Mouse (Mus musculus): ENCODE data around the gene Arhgap18. TPM values are rescaled to one million over a fixed set of nuclear protein-coding genes. Genes with fewer than 3 reads are reported as not detected.

The Arhgap18 gene
- polyA plus RNA-seq, 1 experiment from 2014 or later: 41.0 TPM

GRCm38 (mm10) chr10:26815646-26816045 lies 62.4 kb downstream of the Arhgap18 start:
- 95% methylated on average over 8 of the region's 8 CpGs for WGBS
- no peak for ATAC-seq (replicated peaks; ENCODE audit: low FRiP score)
- Histone ChIP-seq H3K4me1 (no peaks in the 10 kb centered on the region), H3K9me3 (replicated peaks) (no peaks in the 10 kb centered on the region), H3K27me3 (no peaks in the 10 kb centered on the region), H3K4me2 (no peak overlapping the region), H3K27ac (no peak overlapping the region), H3K4me3 (replicated peaks) (no peak overlapping the region), H3K36me3 (no peaks in the 10 kb centered on the region; the same call in 1 of the 2 replicates), H3K9ac (no peak overlapping the region)

GRCm38 (mm10) chr10:26820326-26820725 lies 67.1 kb downstream of the Arhgap18 start:
- no peak for ATAC-seq (replicated peaks; ENCODE audit: low FRiP score)
- Histone ChIP-seq H3K9ac (no peak overlapping the region), H3K9me3 (replicated peaks) (no peaks in the 10 kb centered on the region), H3K4me2 (no peak overlapping the region), H3K27ac (no peak overlapping the region), H3K27me3 (no peaks in the 10 kb centered on the region), H3K4me1 (peaks cover 12% of the 10 kb centered on the region; the same call in 1 of the 2 replicates), H3K36me3 (no peaks in the 10 kb centered on the region; the same call in 1 of the 2 replicates), H3K4me3 (replicated peaks) (no peak overlapping the region)

DNA sequence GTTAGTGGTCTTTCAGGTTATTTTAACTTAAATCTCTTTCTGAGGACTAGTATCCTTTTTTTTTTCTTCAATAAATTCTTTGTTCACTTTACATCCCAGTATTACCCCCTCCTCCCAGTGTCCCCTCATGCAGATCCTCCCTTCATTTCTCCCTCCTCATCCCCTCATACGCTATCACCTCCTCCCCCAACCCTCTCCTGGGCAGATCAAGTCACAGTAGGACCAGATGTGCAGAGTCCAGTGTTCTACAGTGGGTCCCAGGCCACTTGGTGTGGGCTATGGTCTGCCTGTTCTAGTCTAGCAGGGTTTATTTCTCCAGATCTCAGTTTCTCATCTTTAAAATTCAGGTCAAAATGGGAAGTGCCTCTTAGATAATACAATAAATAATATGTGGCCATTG lies 67.7 kb downstream of the Arhgap18 start:
- Histone ChIP-seq H3K27ac (no peak overlapping the region), H3K4me3 (replicated peaks) (no peak overlapping the region), H3K4me1 (peaks cover 12% of the 10 kb centered on the region; the same call in 1 of the 2 replicates), H3K4me2 (no peak overlapping the region), H3K27me3 (no peaks in the 10 kb centered on the region), H3K9me3 (replicated peaks) (no peaks in the 10 kb centered on the region), H3K36me3 (no peaks in the 10 kb centered on the region), H3K9ac (no peak overlapping the region)
- WGBS: 48% methylated on average over 1 of the region's 1 CpGs
- peak; percentile 69; the same call in 1 of the 2 replicates for ATAC-seq (replicated peaks; ENCODE audit: low FRiP score)

GRCm38 (mm10) chr10:26823997-26824396 lies 70.8 kb downstream of the Arhgap18 start:
- Histone ChIP-seq H3K9ac (no peak overlapping the region), H3K4me1 (peaks cover 14% of the 10 kb centered on the region; the same call in 1 of the 2 replicates), H3K9me3 (replicated peaks) (no peaks in the 10 kb centered on the region), H3K4me3 (replicated peaks) (no peak overlapping the region), H3K27me3 (no peaks in the 10 kb centered on the region), H3K36me3 (no peaks in the 10 kb centered on the region), H3K27ac (0 out of 2 replicates have a peak overlapping the region, but pooled peaks have one; percentile 7), H3K4me2 (no peak overlapping the region)
- no peak for ATAC-seq (replicated peaks; ENCODE audit: low FRiP score)
- WGBS: 66% methylated on average over 5 of the region's 5 CpGs

DNA sequence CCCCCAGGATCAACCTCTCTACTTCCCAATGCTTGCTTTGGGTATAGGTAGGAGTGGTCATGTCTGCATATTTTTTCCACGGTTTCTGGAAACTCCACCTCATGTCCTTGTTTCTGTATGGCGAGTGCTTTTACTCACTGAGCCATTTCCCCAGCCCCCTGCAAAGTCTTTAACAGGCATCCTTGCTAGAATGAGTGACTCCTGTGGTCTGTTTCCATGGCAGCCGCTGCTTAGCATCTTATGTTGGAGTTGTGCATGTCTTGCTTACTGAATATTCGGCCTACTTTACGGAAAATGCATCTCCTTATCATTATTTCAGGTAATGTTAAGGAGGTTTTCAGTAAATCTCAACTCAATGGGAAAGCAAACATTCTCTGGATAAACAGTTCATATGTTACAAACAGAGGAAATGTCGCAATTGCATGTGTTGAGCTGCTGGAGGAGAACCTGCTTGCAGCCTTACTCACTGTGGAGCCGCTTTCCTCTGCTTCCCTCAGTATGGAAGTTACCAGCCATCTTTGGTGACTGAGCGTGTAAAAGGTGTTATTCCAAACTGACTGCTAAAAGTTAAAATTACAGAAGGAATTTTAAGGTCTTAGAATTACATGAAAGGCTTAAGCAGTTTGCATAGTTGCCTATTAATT lies 72.1 kb downstream of the Arhgap18 start:
- Histone ChIP-seq H3K27me3 (no peaks in the 10 kb centered on the region), H3K9ac (no peak overlapping the region), H3K9me3 (replicated peaks) (no peaks in the 10 kb centered on the region), H3K4me3 (replicated peaks) (no peak overlapping the region), H3K4me2 (no peak overlapping the region), H3K36me3 (no peaks in the 10 kb centered on the region), H3K4me1 (peaks cover 14% of the 10 kb centered on the region; the same call in 1 of the 2 replicates), H3K27ac (no peak overlapping the region)
- no peak for ATAC-seq (replicated peaks; ENCODE audit: low FRiP score)
- WGBS: 82% methylated on average over 8 of the region's 8 CpGs

DNA sequence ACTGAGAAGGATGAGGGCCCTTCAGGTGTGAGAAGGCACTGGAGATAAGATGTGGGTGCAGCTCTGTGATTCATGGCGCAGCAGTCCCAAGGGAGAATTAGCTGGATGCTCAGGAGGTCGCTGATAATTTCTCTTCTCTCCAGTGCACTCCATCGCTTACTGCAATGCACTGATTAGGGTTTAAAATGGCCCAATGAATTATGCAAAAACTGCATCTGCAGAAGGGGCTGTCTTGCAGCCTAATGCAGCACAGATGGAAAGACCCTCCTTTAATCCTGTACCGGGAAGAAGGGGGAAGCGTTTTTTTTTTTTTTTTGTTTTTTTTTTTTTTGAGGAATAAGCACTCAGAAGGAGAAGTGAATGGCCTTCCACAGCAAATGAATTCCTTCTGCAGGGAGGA lies 74.1 kb downstream of the Arhgap18 start:
- Histone ChIP-seq H3K4me1 (peaks cover 9% of the 10 kb centered on the region; the same call in 1 of the 2 replicates), H3K9ac (no peak overlapping the region), H3K36me3 (no peaks in the 10 kb centered on the region), H3K27me3 (no peaks in the 10 kb centered on the region), H3K4me2 (no peak overlapping the region), H3K4me3 (replicated peaks) (no peak overlapping the region), H3K27ac (no peak overlapping the region), H3K9me3 (replicated peaks) (no peaks in the 10 kb centered on the region)
- 55% methylated on average over 5 of the region's 5 CpGs for WGBS
- no peak for ATAC-seq (replicated peaks; ENCODE audit: low FRiP score)

- Histone ChIP-seq H3K27ac (peak overlapping the region; percentile 72; the same call in 1 of the 2 replicates), H3K4me2 (no peak overlapping the region), H3K9ac (no peak overlapping the region), H3K27me3 (no peaks in the 10 kb centered on the region), H3K4me1 (peaks cover 7% of the 10 kb centered on the region; the same call in 1 of the 2 replicates), H3K36me3 (no peaks in the 10 kb centered on the region), H3K4me3 (replicated peaks) (no peak overlapping the region), H3K9me3 (replicated peaks) (no peaks in the 10 kb centered on the region)
- WGBS: 74% methylated on average over 9 of the region's 9 CpGs
- peak; percentile 92 for ATAC-seq (replicated peaks; ENCODE audit: low FRiP score)
Observed at GRCm38 (mm10) chr10:26828412-26829137, 75.4 kb downstream of the Arhgap18 start.

GRCm38 (mm10) chr10:26832068-26832467 lies 78.8 kb downstream of the Arhgap18 start:
- H3K4me3 ChIP-seq (replicated peaks): no peak overlapping the region
- no peak overlapping the region for H3K27ac ChIP-seq
- WGBS: 88% methylated on average over 3 of the region's 3 CpGs
- H3K36me3 ChIP-seq: no peaks in the 10 kb centered on the region
- H3K9me3 ChIP-seq (replicated peaks): no peaks in the 10 kb centered on the region
- no peaks in the 10 kb centered on the region for H3K27me3 ChIP-seq
- no peak for ATAC-seq (replicated peaks; ENCODE audit: low FRiP score)
- H3K4me1 ChIP-seq: 0 out of 2 replicates have a peak, but pooled peaks cover 2% of the 10 kb centered on the region
- H3K4me2 ChIP-seq: no peak overlapping the region
- no peak overlapping the region for H3K9ac ChIP-seq

DNA sequence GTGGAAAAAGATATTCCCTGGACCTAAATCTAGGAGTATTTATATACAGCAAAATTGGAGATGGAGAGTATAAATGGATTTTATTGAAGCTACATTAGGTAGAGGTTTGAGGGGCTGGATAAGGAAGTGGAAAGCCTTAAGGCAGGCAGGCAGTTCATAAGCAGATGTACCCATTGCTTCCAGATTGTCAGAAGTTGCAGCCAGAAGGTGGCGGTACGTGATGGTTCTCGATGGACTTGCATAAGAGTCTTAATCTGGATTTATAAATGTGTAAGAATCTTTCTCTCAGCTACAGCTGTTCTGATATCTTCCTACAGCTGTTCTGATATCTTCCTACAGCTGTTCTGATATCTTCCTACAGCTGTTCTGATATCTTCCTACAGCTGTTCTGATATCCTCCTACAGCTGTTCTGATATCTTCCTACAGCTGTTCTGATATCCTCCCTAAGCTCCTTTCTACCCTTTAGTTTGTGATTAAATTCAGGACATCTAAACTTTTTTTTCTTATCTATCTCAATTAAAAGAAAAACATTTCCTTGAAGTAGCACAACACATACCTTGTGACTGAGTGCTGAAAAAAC lies 79.5 kb downstream of the Arhgap18 start:
- 96% methylated on average over 3 of the region's 3 CpGs for WGBS
- H3K9me3 ChIP-seq (replicated peaks): no peaks in the 10 kb centered on the region
- ATAC-seq (replicated peaks; ENCODE audit: low FRiP score): no peak

GRCm38 (mm10) chr10:26833393-26833792 lies 80.2 kb downstream of the Arhgap18 start:
- no peaks in the 10 kb centered on the region for H3K9me3 ChIP-seq (replicated peaks)
- no peak for ATAC-seq (replicated peaks; ENCODE audit: low FRiP score)
- H3K27ac ChIP-seq: no peak overlapping the region
- 40% methylated on average over 3 of the region's 3 CpGs for WGBS
- H3K4me2 ChIP-seq: no peak overlapping the region
- no peaks in the 10 kb centered on the region for H3K27me3 ChIP-seq
- H3K4me3 ChIP-seq (replicated peaks): no peak overlapping the region
- H3K9ac ChIP-seq: no peak overlapping the region
- H3K36me3 ChIP-seq: no peaks in the 10 kb centered on the region
- H3K4me1 ChIP-seq: 0 out of 2 replicates have a peak, but pooled peaks cover 2% of the 10 kb centered on the region

More for the DNA sequence above, 79.5 kb downstream of the Arhgap18 start:
- Histone ChIP-seq H3K27ac (no peak overlapping the region), H3K4me1 (0 out of 2 replicates have a peak, but pooled peaks cover 2% of the 10 kb centered on the region), H3K27me3 (no peaks in the 10 kb centered on the region), H3K4me3 (replicated peaks) (no peak overlapping the region), H3K9ac (no peak overlapping the region), H3K4me2 (no peak overlapping the region), H3K36me3 (no peaks in the 10 kb centered on the region)

DNA sequence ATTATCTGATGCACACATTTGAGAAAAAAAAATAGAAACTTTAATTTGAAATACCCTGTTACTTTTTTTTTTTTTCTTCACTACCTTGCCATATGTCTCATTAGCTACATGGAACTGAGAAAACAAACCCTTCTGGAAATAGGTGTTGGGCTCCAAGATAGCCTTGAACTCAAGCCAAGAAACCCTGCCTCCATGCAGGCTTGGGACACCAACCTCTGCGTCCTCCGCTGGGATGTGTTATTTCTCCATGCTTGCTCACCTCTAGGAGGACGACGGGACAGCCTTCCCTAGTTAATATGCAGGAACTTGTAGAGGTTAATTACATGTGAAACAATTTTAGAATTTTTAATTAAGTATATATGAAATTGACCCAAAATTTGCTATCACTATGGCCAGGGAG lies 96.1 kb downstream of the Arhgap18 start:
- no peak overlapping the region for H3K4me2 ChIP-seq
- no peak overlapping the region for H3K9ac ChIP-seq
- no peaks in the 10 kb centered on the region for H3K9me3 ChIP-seq (replicated peaks)
- peaks cover 20% of the 10 kb centered on the region; the same call in 1 of the 2 replicates for H3K36me3 ChIP-seq
- no peaks in the 10 kb centered on the region for H3K27me3 ChIP-seq
- H3K27ac ChIP-seq: no peak overlapping the region
- ATAC-seq (replicated peaks; ENCODE audit: low FRiP score): no peak
- H3K4me1 ChIP-seq: no peaks in the 10 kb centered on the region
- 87% methylated on average over 4 of the region's 4 CpGs for WGBS
- no peak overlapping the region for H3K4me3 ChIP-seq (replicated peaks)

DNA sequence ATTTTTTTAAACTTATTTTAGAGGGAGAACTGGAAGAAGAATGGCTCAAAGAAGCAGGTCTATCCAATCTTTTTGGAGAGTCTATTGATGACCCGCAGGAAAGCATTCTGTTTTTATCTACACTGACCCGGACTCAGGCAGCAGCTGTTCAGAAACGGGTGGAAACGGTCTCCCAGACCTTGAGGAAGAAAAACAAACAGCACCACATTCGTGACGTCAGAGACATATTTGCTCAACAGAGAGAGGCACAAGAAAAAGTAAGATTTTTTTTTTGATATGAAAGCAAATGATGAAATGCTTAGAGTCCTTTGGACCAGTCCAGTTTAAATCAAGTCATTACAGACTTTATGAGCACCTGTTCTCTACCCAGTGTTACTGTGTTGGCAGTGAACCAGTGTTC lies 96.6 kb downstream of the Arhgap18 start:
- no peak for ATAC-seq (replicated peaks; ENCODE audit: low FRiP score)
- peaks cover 20% of the 10 kb centered on the region; the same call in 1 of the 2 replicates for H3K36me3 ChIP-seq
- H3K4me3 ChIP-seq (replicated peaks): no peak overlapping the region
- H3K4me1 ChIP-seq: no peaks in the 10 kb centered on the region
- H3K4me2 ChIP-seq: no peak overlapping the region
- H3K9me3 ChIP-seq (replicated peaks): no peaks in the 10 kb centered on the region
- no peak overlapping the region for H3K27ac ChIP-seq
- H3K9ac ChIP-seq: no peak overlapping the region
- 49% methylated on average over 6 of the region's 6 CpGs for WGBS
- H3K27me3 ChIP-seq: no peaks in the 10 kb centered on the region
